Mouse (Mus musculus): ENCODE data around the gene Gfer.

GRCm38 (mm10) chr17:24729067-24729466 is 33.1 kb upstream of the Gfer start:
- TF ChIP-seq CTCF (conservative IDR thresholded peaks at IDR 0.05; ENCODE audit: insufficient read depth, insufficient read length, low read depth, low read length) = no peak
- no peak for TF ChIP-seq POLR2A (IDR thresholded peaks at IDR 0.05; ENCODE audit: low read depth, low read length)
